Mouse (Mus musculus): Measurements from ENCODE around the gene Pim1. TPM values are rescaled to one million over a fixed set of nuclear protein-coding genes. Genes with fewer than 3 reads are reported as not detected.

Pim1 gene
- total RNA-seq, 1 experiment = 82.0 TPM

DNA sequence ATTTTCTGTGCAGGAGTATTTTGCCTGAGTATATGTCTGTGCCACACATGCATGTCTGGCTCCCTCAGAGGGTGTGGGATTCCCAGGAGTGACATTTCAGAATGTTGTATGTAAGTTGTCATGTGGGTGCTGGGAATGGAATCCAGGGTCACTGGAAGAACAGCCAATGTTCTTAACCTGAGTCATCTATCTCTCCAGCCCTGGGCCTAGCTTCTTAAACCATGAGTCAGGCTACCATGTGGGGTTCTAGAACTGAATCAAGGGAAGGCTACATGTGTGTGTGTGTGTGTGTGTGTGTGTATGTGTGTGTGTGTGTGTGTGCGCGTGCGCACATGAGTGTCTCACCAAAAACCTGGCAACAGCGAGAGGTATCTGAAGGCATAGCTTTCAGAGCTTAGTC lies 34.1 kb upstream of the Pim1 start:
- Histone ChIP-seq H3K27ac (ENCODE audit: insufficient read depth, low read depth, low read length, poor library complexity, severe bottlenecking) (no peak overlapping the region), H3K36me3 (ENCODE audit: control insufficient read depth, insufficient read depth, low read length, poor library complexity, severe bottlenecking) (peaks cover 4% of the 10 kb centered on the region; the same call in 1 of the 2 replicates), H3K4me3 (ENCODE audit: insufficient read depth in 1 of 2, low read depth in 1 of 2, low read length in 2 of 2, poor library complexity in 1 of 2, severe bottlenecking in 1 of 2) (no peak overlapping the region), H3K4me1 (ENCODE audit: control insufficient read depth in 2 of 2, insufficient read depth in 2 of 2, low read length in 2 of 2, poor library complexity in 1 of 2) (peaks cover 9 to 40% of the 10 kb centered on the region in 2 experiments), H3K9ac (ENCODE audit: insufficient read depth, low read depth, low read length, poor library complexity, severe bottlenecking) (no peak overlapping the region), H3K9me3 (ENCODE audit: control insufficient read depth, insufficient read depth, low read depth, low read length) (no peaks in the 10 kb centered on the region)
- DNase-seq (ENCODE audit: low read depth, low spot score) = no peak
- in situ Hi-C loops (cut with MboI; ENCODE audit: low sequenced_read_pairs in 2 of 2, unreplicated experiment in 2 of 2) = no loop called here
- TF ChIP-seq ZNF384 (IDR thresholded peaks at IDR 0.05; ENCODE audit: low read depth, low read length) = no peak
- TF ChIP-seq CHD2 (IDR thresholded peaks at IDR 0.05; ENCODE audit: low read depth, low read length) = no peak
- TF ChIP-seq MAFK (IDR thresholded peaks at IDR 0.05; ENCODE audit: insufficient read depth, low read depth, low read length) = no peak
- no peak for TF ChIP-seq HCFC1 (IDR thresholded peaks at IDR 0.05; ENCODE audit: borderline replicate concordance, insufficient read depth, low read length)
- no peak for TF ChIP-seq ZC3H11A (IDR thresholded peaks at IDR 0.05; ENCODE audit: borderline replicate concordance, low read depth, low read length)

DNA sequence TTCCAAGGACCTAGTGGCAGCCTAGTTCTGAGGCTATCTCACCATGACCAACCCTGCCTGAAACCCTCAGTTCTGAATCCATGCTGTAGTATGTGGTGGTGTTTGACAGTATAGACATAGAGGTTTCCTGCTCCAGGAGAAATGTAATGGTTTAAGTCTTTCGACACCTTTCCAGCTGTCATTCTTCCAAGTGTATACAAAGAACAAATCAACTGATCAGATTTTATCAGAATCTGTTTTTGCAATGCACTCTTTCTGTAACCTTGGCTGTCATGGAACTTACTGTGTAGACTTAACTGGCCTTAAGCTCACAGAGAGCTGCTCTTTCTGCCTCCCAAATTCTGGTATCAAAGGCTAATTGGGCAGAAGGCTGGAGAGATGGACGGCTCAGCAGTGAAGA lies 33.6 kb upstream of the Pim1 start:
- no peak for DNase-seq (ENCODE audit: low read depth, low spot score)
- peaks cover 4% of the 10 kb centered on the region; the same call in 1 of the 2 replicates for H3K36me3 ChIP-seq (ENCODE audit: control insufficient read depth, insufficient read depth, low read length, poor library complexity, severe bottlenecking)
- no peak overlapping the region for H3K4me3 ChIP-seq (ENCODE audit: insufficient read depth in 1 of 2, low read depth in 1 of 2, low read length in 2 of 2, poor library complexity in 1 of 2, severe bottlenecking in 1 of 2)
- no peak overlapping the region for H3K27ac ChIP-seq (ENCODE audit: insufficient read depth, low read depth, low read length, poor library complexity, severe bottlenecking)
- TF ChIP-seq MAFK (IDR thresholded peaks at IDR 0.05; ENCODE audit: insufficient read depth, low read depth, low read length) (no peak), ZC3H11A (IDR thresholded peaks at IDR 0.05; ENCODE audit: borderline replicate concordance, low read depth, low read length) (no peak), CHD2 (IDR thresholded peaks at IDR 0.05; ENCODE audit: low read depth, low read length) (no peak), ZNF384 (IDR thresholded peaks at IDR 0.05; ENCODE audit: low read depth, low read length) (no peak), HCFC1 (IDR thresholded peaks at IDR 0.05; ENCODE audit: borderline replicate concordance, insufficient read depth, low read length) (no peak)
- no peak overlapping the region for H3K9ac ChIP-seq (ENCODE audit: insufficient read depth, low read depth, low read length, poor library complexity, severe bottlenecking)
- no peaks in the 10 kb centered on the region for H3K9me3 ChIP-seq (ENCODE audit: control insufficient read depth, insufficient read depth, low read depth, low read length)
- peaks cover 9 to 40% of the 10 kb centered on the region in 2 experiments for H3K4me1 ChIP-seq (ENCODE audit: control insufficient read depth in 2 of 2, insufficient read depth in 2 of 2, low read length in 2 of 2, poor library complexity in 1 of 2)
- in situ Hi-C loops (cut with MboI; ENCODE audit: low sequenced_read_pairs in 2 of 2, unreplicated experiment in 2 of 2) = no loop called here

DNA sequence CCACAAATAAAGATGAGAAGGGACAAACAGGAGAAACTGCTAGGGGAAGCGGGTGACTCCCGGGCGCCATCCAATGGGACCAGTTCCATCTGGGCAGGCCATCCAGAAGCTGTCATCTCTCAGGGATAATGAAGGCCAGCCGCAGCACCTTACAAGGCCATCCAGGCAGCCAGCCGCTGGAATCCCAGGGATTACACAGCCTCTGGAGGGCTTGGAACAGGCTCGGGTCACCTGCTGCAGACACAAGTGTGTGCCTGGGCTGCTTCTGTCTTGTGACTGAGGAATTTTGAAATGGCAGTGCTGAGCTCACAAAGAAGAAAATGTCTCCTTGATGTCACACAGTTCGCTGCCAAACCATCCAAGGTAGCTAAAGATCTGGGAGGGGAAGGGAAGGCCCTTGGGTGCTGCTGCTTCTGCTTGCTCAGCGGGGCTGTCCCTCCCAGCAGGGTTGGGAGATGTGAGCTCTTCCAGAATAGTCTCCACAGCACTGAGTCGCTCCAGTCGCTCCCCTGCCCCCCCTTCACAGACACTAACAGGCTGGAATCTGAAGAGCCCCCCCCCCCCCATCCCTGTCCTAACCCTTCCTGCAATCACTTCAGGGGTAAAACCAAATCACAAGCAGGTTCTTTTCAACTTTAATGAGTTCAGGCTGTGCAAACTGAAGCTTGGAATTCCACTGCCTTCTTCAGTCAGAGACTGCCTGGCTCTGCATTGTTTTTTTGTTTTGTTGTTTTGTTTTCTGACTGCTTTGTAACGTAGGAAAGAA lies 32.6 kb upstream of the Pim1 start:
- H3K9ac ChIP-seq (ENCODE audit: insufficient read depth, low read depth, low read length, poor library complexity, severe bottlenecking) = peak overlapping the region; percentile 37; the same call in 1 of the 2 replicates
- TF ChIP-seq ZC3H11A (IDR thresholded peaks at IDR 0.05; ENCODE audit: borderline replicate concordance, low read depth, low read length) = no peak
- TF ChIP-seq HCFC1 (IDR thresholded peaks at IDR 0.05; ENCODE audit: borderline replicate concordance, insufficient read depth, low read length) = no peak
- TF ChIP-seq MAFK (IDR thresholded peaks at IDR 0.05; ENCODE audit: insufficient read depth, low read depth, low read length) = no peak
- no peak for TF ChIP-seq CHD2 (IDR thresholded peaks at IDR 0.05; ENCODE audit: low read depth, low read length)
- TF ChIP-seq ZNF384 (IDR thresholded peaks at IDR 0.05; ENCODE audit: low read depth, low read length) = no peak
- H3K9me3 ChIP-seq (ENCODE audit: control insufficient read depth, insufficient read depth, low read depth, low read length) = no peaks in the 10 kb centered on the region
- peaks cover 12 to 39% of the 10 kb centered on the region in 2 experiments for H3K4me1 ChIP-seq (ENCODE audit: control insufficient read depth in 2 of 2, insufficient read depth in 2 of 2, low read length in 2 of 2, poor library complexity in 1 of 2)
- H3K4me3 ChIP-seq (ENCODE audit: insufficient read depth in 1 of 2, low read depth in 1 of 2, low read length in 2 of 2, poor library complexity in 1 of 2, severe bottlenecking in 1 of 2) = no peak overlapping the region
- peak overlapping the region; percentile 11; the same call in 1 of the 2 replicates for H3K27ac ChIP-seq (ENCODE audit: insufficient read depth, low read depth, low read length, poor library complexity, severe bottlenecking)
- H3K36me3 ChIP-seq (ENCODE audit: control insufficient read depth, insufficient read depth, low read length, poor library complexity, severe bottlenecking) = peaks cover 4% of the 10 kb centered on the region; the same call in 1 of the 2 replicates
- DNase-seq (ENCODE audit: low read depth, low spot score) = no peak
- in situ Hi-C loops (cut with MboI; ENCODE audit: low sequenced_read_pairs in 2 of 2, unreplicated experiment in 2 of 2) = no loop called here

DNA sequence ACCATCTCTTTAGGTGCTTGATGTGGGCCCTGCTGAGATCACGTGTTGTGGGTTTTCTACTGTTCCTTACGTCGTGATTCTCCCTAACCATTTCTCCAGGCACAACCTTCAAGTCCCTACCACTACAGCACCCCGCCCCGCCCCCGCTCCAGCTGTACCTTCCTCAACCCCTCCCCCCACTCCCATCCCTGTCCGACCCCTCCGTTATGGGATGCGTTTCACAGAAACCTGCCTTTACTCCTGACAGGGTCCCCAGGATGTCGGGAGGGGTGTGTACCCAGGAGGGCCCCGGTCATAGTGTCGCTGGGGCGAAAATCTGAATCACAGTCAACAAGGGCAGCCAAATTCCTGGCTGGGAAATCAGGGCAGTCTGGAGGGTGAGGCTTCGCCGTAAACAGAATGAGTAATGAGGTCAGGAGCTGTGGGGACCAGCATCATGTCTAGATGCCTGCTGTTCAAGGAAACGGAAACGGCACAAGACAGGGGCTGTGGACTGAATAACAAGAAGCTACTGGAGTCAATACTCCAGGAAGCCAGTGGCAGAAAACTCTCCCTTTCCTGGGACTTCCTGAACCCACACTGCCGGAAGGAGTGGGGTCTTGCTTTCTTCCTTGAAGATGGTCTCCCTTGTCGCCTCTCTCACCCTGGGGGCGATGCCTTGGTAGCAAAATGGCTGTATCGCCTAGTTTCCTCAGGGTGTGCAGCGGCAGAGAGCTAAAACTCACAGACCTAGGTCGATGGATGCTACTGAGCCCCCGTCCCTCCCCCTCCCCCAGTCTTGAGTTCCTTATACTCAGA lies 31.0 kb upstream of the Pim1 start:
- peaks cover 4% of the 10 kb centered on the region; the same call in 1 of the 2 replicates for H3K36me3 ChIP-seq (ENCODE audit: control insufficient read depth, insufficient read depth, low read length, poor library complexity, severe bottlenecking)
- peak overlapping the region; percentile 37 to 43 for H3K4me3 ChIP-seq (ENCODE audit: insufficient read depth in 1 of 2, low read depth in 1 of 2, low read length in 2 of 2, poor library complexity in 1 of 2, severe bottlenecking in 1 of 2)
- no peaks in the 10 kb centered on the region for H3K9me3 ChIP-seq (ENCODE audit: control insufficient read depth, insufficient read depth, low read depth, low read length)
- H3K27ac ChIP-seq (ENCODE audit: insufficient read depth, low read depth, low read length, poor library complexity, severe bottlenecking) = peak overlapping the region; percentile 95
- TF ChIP-seq CHD2 (IDR thresholded peaks at IDR 0.05; ENCODE audit: low read depth, low read length) (no peak), ZC3H11A (IDR thresholded peaks at IDR 0.05; ENCODE audit: borderline replicate concordance, low read depth, low read length) (no peak), MAFK (IDR thresholded peaks at IDR 0.05; ENCODE audit: insufficient read depth, low read depth, low read length) (no peak), HCFC1 (IDR thresholded peaks at IDR 0.05; ENCODE audit: borderline replicate concordance, insufficient read depth, low read length) (no peak)
- peaks cover 14 to 39% of the 10 kb centered on the region in 2 experiments for H3K4me1 ChIP-seq (ENCODE audit: control insufficient read depth in 2 of 2, insufficient read depth in 2 of 2, low read length in 2 of 2, poor library complexity in 1 of 2)
- H3K9ac ChIP-seq (ENCODE audit: insufficient read depth, low read depth, low read length, poor library complexity, severe bottlenecking) = peak overlapping the region; percentile 63; the same call in 1 of the 2 replicates
- in situ Hi-C loops (cut with MboI; ENCODE audit: low sequenced_read_pairs in 2 of 2, unreplicated experiment in 2 of 2) = no loop called here
- DNase-seq (ENCODE audit: low read depth, low spot score) = no peak

Data from ES-E14 (cell line).